Mouse (Mus musculus): ENCODE results near the gene Pamr1. TPM values are rescaled to one million over a fixed set of nuclear protein-coding genes. Genes with fewer than 3 reads are reported as not detected.
A peak's percentile ranks its signal among the peaks of the same experiment; 100 is the strongest.

Gene Pamr1
- polyA plus RNA-seq, 1 experiment from 2014 or later, result 35.2 TPM

GRCm38 (mm10) chr2:102543961-102544719 is 5.7 kb upstream of the Pamr1 start:
- Histone ChIP-seq H3K27me3 (ENCODE audit: control insufficient read depth, insufficient read depth, low read length) (no peaks in the 10 kb centered on the region), H3K27ac (ENCODE audit: low read length) (no peak overlapping the region), H3K4me3 (replicated peaks; ENCODE audit: low read length) (no peak overlapping the region), H3K36me3 (ENCODE audit: control insufficient read depth, insufficient read depth, low read length) (no peaks in the 10 kb centered on the region), H3K9ac (ENCODE audit: low read length) (no peak overlapping the region), H3K4me2 (ENCODE audit: low read depth, low read length) (no peak overlapping the region), H3K4me1 (ENCODE audit: control insufficient read depth, insufficient read depth, low read length) (0 out of 2 replicates have a peak, but pooled peaks cover 3% of the 10 kb centered on the region), H3K9me3 (replicated peaks; ENCODE audit: control insufficient read depth, low read length) (no peaks in the 10 kb centered on the region; the same call in 1 of the 2 replicates)
- WGBS, result 44% methylated on average over 6 of the region's 6 CpGs
- ATAC-seq (ENCODE audit: insufficient read depth, low FRiP score), result no peak

DNA sequence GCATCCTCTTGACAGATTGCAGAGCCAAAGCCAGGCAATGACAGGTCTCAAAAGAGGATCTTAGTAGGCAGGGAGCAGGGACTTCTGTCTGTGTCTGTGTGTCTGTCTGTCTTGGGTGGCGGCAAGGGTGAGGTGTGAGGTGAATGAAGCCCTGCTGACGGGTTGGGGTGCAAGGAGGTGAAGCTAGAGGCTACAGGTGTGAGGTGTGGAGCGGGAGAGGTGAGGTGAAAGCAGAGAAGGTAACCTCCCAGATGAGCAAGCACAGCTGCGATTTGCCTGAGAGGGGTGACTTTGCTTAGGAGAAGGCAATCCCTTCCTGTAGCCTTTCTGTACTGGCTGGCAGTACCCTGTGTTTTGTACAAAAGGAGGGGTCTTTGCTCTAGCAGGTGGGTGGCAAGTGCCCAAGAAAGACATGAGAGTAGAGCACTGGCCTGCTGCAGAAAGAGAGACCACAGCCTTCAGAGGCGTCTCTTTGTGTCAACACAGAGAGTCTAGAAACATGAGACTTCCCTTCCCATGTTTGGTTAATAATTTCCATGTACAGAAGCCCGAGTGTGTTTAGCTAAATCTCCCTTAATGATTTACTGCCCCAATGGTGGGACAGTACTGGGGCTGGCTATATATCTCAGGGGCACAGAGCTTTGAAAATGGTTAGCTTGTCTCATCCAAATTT is 1.2 kb downstream of the Pamr1 start:
- Histone ChIP-seq H3K4me3 (replicated peaks; ENCODE audit: low read length) (peak overlapping the region; percentile 42), H3K36me3 (ENCODE audit: control insufficient read depth, insufficient read depth, low read length) (no peaks in the 10 kb centered on the region), H3K4me2 (ENCODE audit: low read depth, low read length) (peak overlapping the region; percentile 55), H3K27me3 (ENCODE audit: control insufficient read depth, insufficient read depth, low read length) (no peaks in the 10 kb centered on the region), H3K4me1 (ENCODE audit: control insufficient read depth, insufficient read depth, low read length) (peaks cover 28% of the 10 kb centered on the region), H3K9ac (ENCODE audit: low read length) (peak overlapping the region; percentile 54), H3K9me3 (replicated peaks; ENCODE audit: control insufficient read depth, low read length) (no peaks in the 10 kb centered on the region; the same call in 1 of the 2 replicates), H3K27ac (ENCODE audit: low read length) (peak overlapping the region; percentile 79)
- 18% methylated on average over 6 of the region's 6 CpGs for WGBS
- ATAC-seq (ENCODE audit: insufficient read depth, low FRiP score), result peak; percentile 38; the same call in 1 of the 2 replicates

DNA sequence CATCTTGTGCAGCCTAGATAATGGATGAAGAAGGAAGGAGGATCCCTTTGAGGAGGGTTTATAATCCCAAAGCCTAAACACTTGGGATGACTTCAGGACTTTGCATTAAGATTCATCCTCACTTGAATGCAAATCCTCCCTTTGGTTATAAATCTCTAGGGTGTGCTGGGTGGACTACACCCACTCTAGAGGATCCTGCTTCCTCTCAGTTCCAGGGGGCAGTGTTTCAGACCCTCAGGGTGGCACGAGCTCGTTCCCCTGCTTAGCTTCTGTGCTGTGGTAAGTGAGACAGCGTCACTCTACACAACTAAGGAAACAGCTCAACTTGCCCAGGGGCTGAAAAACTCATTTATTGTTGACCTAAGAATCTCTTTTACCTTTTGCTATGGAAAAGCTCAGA is 1.8 kb downstream of the Pamr1 start:
- Histone ChIP-seq H3K27me3 (ENCODE audit: control insufficient read depth, insufficient read depth, low read length) (no peaks in the 10 kb centered on the region), H3K9me3 (replicated peaks; ENCODE audit: control insufficient read depth, low read length) (no peaks in the 10 kb centered on the region), H3K36me3 (ENCODE audit: control insufficient read depth, insufficient read depth, low read length) (no peaks in the 10 kb centered on the region), H3K4me2 (ENCODE audit: low read depth, low read length) (peak overlapping the region; percentile 55), H3K4me3 (replicated peaks; ENCODE audit: low read length) (peak overlapping the region; percentile 42; the same call in 1 of the 2 replicates), H3K27ac (ENCODE audit: low read length) (peak overlapping the region; percentile 79), H3K9ac (ENCODE audit: low read length) (peak overlapping the region; percentile 42; the same call in 1 of the 2 replicates), H3K4me1 (ENCODE audit: control insufficient read depth, insufficient read depth, low read length) (peaks cover 28% of the 10 kb centered on the region)
- peak; percentile 11; the same call in 1 of the 2 replicates for ATAC-seq (ENCODE audit: insufficient read depth, low FRiP score)
- WGBS, result 19% methylated on average over 3 of the region's 3 CpGs

DNA sequence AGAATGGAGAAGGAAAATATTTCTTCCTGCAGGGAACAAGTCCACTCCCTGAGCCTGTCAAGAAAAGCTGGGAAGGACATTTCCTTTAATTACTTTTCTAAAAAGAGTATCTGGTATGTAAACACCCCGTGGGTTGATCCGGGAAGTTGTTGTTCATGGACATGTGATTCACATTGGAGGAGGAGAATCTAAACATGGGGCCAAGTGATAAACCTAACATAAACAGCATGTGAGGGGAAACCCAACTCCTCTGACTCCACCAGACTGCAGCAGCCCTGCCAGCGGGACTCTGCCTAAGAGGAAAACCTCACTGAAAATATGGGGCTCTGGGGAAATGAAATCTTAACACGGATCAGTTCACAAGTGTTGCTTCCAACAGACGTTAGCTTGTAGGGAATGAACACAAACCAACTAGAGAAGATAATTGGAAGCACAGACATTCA is 2.3 kb downstream of the Pamr1 start:
- peaks cover 28% of the 10 kb centered on the region for H3K4me1 ChIP-seq (ENCODE audit: control insufficient read depth, insufficient read depth, low read length)
- WGBS, result 6% methylated on average over 5 of the region's 5 CpGs
- no peaks in the 10 kb centered on the region for H3K36me3 ChIP-seq (ENCODE audit: control insufficient read depth, insufficient read depth, low read length)
- H3K27me3 ChIP-seq (ENCODE audit: control insufficient read depth, insufficient read depth, low read length), result no peaks in the 10 kb centered on the region
- H3K27ac ChIP-seq (ENCODE audit: low read length), result peak overlapping the region; percentile 79
- ATAC-seq (ENCODE audit: insufficient read depth, low FRiP score), result peak; percentile 26; the same call in 1 of the 2 replicates
- no peaks in the 10 kb centered on the region for H3K9me3 ChIP-seq (replicated peaks; ENCODE audit: control insufficient read depth, low read length)
- H3K4me2 ChIP-seq (ENCODE audit: low read depth, low read length), result peak overlapping the region; percentile 55
- H3K4me3 ChIP-seq (replicated peaks; ENCODE audit: low read length), result no peak overlapping the region
- no peak overlapping the region for H3K9ac ChIP-seq (ENCODE audit: low read length)

DNA sequence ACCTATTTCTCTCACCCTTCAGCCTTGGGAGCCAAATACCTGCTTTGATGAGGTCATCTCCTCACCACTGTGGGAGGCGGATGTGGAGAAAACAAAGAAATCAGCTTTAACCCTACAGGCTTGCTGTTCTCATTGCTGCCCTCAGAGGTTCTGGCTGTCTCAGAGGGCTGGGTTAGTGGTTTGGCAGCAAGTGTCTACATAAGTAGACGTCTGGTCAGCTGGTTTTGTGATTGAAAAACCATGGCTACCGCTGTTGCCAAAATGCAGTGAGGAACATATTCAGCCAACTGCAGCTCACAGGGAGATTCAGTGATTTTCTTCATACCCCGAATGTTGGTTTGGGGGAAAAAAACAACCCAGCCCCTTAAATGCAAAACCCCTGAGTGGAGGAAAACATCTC is 7.3 kb downstream of the Pamr1 start:
- ATAC-seq (ENCODE audit: insufficient read depth, low FRiP score), result no peak
- no peaks in the 10 kb centered on the region for H3K9me3 ChIP-seq (replicated peaks; ENCODE audit: control insufficient read depth, low read length)
- H3K9ac ChIP-seq (ENCODE audit: low read length), result no peak overlapping the region
- H3K27me3 ChIP-seq (ENCODE audit: control insufficient read depth, insufficient read depth, low read length), result no peaks in the 10 kb centered on the region
- no peak overlapping the region for H3K4me2 ChIP-seq (ENCODE audit: low read depth, low read length)
- WGBS, result 68% methylated on average over 4 of the region's 4 CpGs
- no peak overlapping the region for H3K4me3 ChIP-seq (replicated peaks; ENCODE audit: low read length)
- no peak overlapping the region for H3K27ac ChIP-seq (ENCODE audit: low read length)
- H3K4me1 ChIP-seq (ENCODE audit: control insufficient read depth, insufficient read depth, low read length), result peaks cover 6% of the 10 kb centered on the region
- H3K36me3 ChIP-seq (ENCODE audit: control insufficient read depth, insufficient read depth, low read length), result no peaks in the 10 kb centered on the region

GRCm38 (mm10) chr2:102558965-102559364 is 9.2 kb downstream of the Pamr1 start:
- H3K4me2 ChIP-seq (ENCODE audit: low read depth, low read length), result no peak overlapping the region
- no peaks in the 10 kb centered on the region for H3K36me3 ChIP-seq (ENCODE audit: control insufficient read depth, insufficient read depth, low read length)
- no peaks in the 10 kb centered on the region for H3K27me3 ChIP-seq (ENCODE audit: control insufficient read depth, insufficient read depth, low read length)
- no peak for ATAC-seq (ENCODE audit: insufficient read depth, low FRiP score)
- no peak overlapping the region for H3K4me3 ChIP-seq (replicated peaks; ENCODE audit: low read length)
- H3K4me1 ChIP-seq (ENCODE audit: control insufficient read depth, insufficient read depth, low read length), result no peaks in the 10 kb centered on the region
- H3K9me3 ChIP-seq (replicated peaks; ENCODE audit: control insufficient read depth, low read length), result no peaks in the 10 kb centered on the region
- 69% methylated on average over 12 of the region's 12 CpGs for WGBS
- no peak overlapping the region for H3K9ac ChIP-seq (ENCODE audit: low read length)
- no peak overlapping the region for H3K27ac ChIP-seq (ENCODE audit: low read length)

DNA sequence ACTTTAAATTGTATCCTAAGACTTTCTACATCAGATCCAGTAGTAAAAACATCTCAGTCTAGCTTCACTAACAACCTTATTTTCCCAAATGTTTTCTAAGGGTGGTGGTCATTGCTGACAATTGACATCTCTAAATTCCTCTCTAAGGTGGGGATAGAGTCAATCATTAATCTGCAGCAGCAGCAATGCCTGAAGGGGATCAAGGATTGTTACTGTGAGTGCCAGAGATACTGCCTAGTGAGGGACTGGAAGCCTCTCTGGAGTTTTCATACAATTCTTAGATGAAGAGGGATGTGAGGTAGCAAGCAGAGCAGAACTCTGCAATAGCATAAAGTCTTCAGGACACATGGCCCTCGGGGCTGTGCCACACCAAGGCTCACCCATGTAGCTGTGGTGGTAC is 14.0 kb downstream of the Pamr1 start:
- Histone ChIP-seq H3K27me3 (ENCODE audit: control insufficient read depth, insufficient read depth, low read length) (no peaks in the 10 kb centered on the region), H3K4me1 (ENCODE audit: control insufficient read depth, insufficient read depth, low read length) (no peaks in the 10 kb centered on the region), H3K9me3 (replicated peaks; ENCODE audit: control insufficient read depth, low read length) (no peaks in the 10 kb centered on the region), H3K27ac (ENCODE audit: low read length) (no peak overlapping the region), H3K36me3 (ENCODE audit: control insufficient read depth, insufficient read depth, low read length) (no peaks in the 10 kb centered on the region), H3K9ac (ENCODE audit: low read length) (no peak overlapping the region), H3K4me2 (ENCODE audit: low read depth, low read length) (no peak overlapping the region), H3K4me3 (replicated peaks; ENCODE audit: low read length) (no peak overlapping the region)
- 64% methylated on average over 1 of the region's 1 CpGs for WGBS
- no peak for ATAC-seq (ENCODE audit: insufficient read depth, low FRiP score)

DNA sequence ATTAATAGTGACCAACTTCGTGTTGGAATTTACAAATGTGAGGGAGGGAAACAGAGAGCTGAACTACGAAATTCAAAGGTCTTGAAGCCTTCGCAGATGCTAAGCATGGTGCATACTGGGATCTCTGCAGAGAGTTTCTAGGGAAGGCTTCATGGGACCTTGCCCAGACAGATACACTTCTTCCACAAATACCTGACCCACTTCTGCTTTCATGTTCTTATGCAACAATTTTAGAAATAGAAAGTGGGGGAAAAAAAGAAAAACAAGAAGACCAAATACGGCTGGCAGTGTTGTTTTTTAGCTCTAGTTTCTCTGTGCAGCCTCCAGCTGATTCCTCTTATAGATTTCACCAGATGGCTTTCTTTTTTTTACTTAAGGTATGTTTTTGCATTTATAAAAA is 29.4 kb downstream of the Pamr1 start:
- no peak overlapping the region for H3K27ac ChIP-seq (ENCODE audit: low read length)
- H3K4me2 ChIP-seq (ENCODE audit: low read depth, low read length), result no peak overlapping the region
- H3K4me1 ChIP-seq (ENCODE audit: control insufficient read depth, insufficient read depth, low read length), result no peaks in the 10 kb centered on the region
- H3K27me3 ChIP-seq (ENCODE audit: control insufficient read depth, insufficient read depth, low read length), result no peaks in the 10 kb centered on the region
- ATAC-seq (ENCODE audit: insufficient read depth, low FRiP score), result no peak
- WGBS, result 81% methylated on average over 4 of the region's 4 CpGs
- H3K9ac ChIP-seq (ENCODE audit: low read length), result no peak overlapping the region
- no peaks in the 10 kb centered on the region for H3K36me3 ChIP-seq (ENCODE audit: control insufficient read depth, insufficient read depth, low read length)
- no peaks in the 10 kb centered on the region for H3K9me3 ChIP-seq (replicated peaks; ENCODE audit: control insufficient read depth, low read length)
- no peak overlapping the region for H3K4me3 ChIP-seq (replicated peaks; ENCODE audit: low read length)

GRCm38 (mm10) chr2:102589977-102590376 is 40.2 kb downstream of the Pamr1 start:
- no peaks in the 10 kb centered on the region for H3K4me1 ChIP-seq (ENCODE audit: control insufficient read depth, insufficient read depth, low read length)
- H3K27ac ChIP-seq (ENCODE audit: low read length), result no peak overlapping the region
- no peaks in the 10 kb centered on the region for H3K27me3 ChIP-seq (ENCODE audit: control insufficient read depth, insufficient read depth, low read length)
- no peak overlapping the region for H3K9ac ChIP-seq (ENCODE audit: low read length)
- no peak for ATAC-seq (ENCODE audit: insufficient read depth, low FRiP score)
- WGBS, result 35% methylated on average over 2 of the region's 2 CpGs
- H3K4me3 ChIP-seq (replicated peaks; ENCODE audit: low read length), result no peak overlapping the region
- H3K4me2 ChIP-seq (ENCODE audit: low read depth, low read length), result no peak overlapping the region
- H3K9me3 ChIP-seq (replicated peaks; ENCODE audit: control insufficient read depth, low read length), result no peaks in the 10 kb centered on the region
- no peaks in the 10 kb centered on the region for H3K36me3 ChIP-seq (ENCODE audit: control insufficient read depth, insufficient read depth, low read length)

All from stomach, embryonic 16.5 days (tissue).